Mouse (Mus musculus) bone marrow, adult 2 months (tissue): ENCODE results near the gene Gtsf1.

Experiments
- CTCF ChIP-seq: fragments of 200-500 bp; IDR thresholded peaks from 2 replicates; pipeline ENCODE4 v1.5.1; 2011; ENCODE audit warnings: low read length, control low read depth; ENCODE audit not compliant: control insufficient read depth, insufficient read depth
- POLR2A ChIP-seq: fragments of 200-500 bp; IDR thresholded peaks from 2 replicates; pipeline ENCODE4 v1.6.1; 2011; ENCODE audit warnings: low read depth, mild to moderate bottlenecking, control low read depth, low read length, borderline replicate concordance; ENCODE audit not compliant: control insufficient read depth

- no peak for TF ChIP-seq CTCF
- no peak for TF ChIP-seq POLR2A
Observed at GRCm38 (mm10) chr15:103357817-103358216, 72.5 kb downstream of the Gtsf1 start.
